Mouse (Mus musculus): ENCODE results near the gene Socs7. TPM values are rescaled to one million over a fixed set of nuclear protein-coding genes. Genes with fewer than 3 reads are reported as not detected.

The Socs7 gene
- polyA plus RNA-seq, 1 experiment from 2014 or later, result 7.3 TPM

DNA sequence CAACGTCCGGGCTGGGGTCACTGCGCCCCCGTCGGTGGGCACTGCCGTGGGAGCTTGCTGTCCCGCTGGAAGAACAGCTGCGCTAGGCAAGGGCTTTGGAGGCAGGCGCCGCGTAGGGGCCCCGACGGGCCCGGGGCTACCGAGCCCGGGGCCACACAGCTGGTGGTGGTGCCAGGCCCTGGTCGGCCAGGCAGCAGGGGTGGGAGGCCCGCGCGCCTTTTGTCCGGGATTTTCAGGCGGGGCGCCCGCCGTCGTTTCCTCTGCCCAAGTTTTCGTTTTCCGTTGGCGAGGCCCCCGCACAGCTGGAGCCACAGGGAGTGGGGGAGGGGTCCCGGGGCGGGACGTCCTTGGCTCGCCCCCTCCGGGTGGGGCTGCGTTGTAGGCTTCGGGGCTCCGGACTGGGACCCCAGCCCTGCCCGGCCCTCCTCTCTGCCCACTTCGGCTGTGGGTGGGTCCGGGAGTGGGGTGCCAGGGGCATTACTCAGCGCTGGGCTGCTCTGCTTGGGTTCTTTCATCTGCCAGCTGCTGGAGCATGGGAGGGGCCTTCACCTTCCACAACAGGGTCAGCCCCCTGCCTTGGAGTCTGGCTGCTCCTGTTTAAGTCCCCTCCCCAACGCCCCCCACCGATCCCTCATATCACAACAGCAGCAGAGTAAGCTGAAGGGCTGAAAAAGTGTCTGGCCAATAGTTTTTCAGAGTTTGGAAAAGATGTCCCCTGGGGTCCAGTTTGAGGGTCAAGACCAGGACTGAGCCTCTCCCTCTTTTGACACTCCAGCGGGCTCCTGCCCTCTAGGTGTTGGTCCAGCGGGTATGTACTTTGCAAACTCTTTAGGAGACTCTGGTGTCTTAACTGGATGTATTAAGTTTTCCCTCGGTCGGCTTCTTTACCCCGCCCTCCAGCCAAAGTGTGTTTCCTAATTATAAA, 53.6 kb downstream of the Socs7 start:
- 4% methylated on average over 49 of the region's 49 CpGs for WGBS
- peak overlapping the region; percentile 47 for H3K4me3 ChIP-seq (ENCODE audit: low read length)
- peak overlapping the region; percentile 65 for H3K9ac ChIP-seq (ENCODE audit: low read depth, low read length)
- H3K36me3 ChIP-seq (ENCODE audit: control insufficient read depth, insufficient read depth, low read length), result no peaks in the 10 kb centered on the region
- no peak for ATAC-seq
- peaks cover 6% of the 10 kb centered on the region for H3K4me1 ChIP-seq (ENCODE audit: control insufficient read depth, insufficient read depth, low read depth, low read length)
- 0 out of 2 replicates have a peak, but pooled peaks cover 3% of the 10 kb centered on the region for H3K27me3 ChIP-seq (replicated peaks; ENCODE audit: control insufficient read depth, insufficient read depth, low read length)
- H3K9me3 ChIP-seq (ENCODE audit: control insufficient read depth, low read length), result no peaks in the 10 kb centered on the region
- peak overlapping the region; percentile 65 for H3K4me2 ChIP-seq (ENCODE audit: low read length)
- peak overlapping the region; percentile 66; the same call in 1 of the 2 replicates for H3K27ac ChIP-seq (ENCODE audit: low read depth, low read length)

DNA sequence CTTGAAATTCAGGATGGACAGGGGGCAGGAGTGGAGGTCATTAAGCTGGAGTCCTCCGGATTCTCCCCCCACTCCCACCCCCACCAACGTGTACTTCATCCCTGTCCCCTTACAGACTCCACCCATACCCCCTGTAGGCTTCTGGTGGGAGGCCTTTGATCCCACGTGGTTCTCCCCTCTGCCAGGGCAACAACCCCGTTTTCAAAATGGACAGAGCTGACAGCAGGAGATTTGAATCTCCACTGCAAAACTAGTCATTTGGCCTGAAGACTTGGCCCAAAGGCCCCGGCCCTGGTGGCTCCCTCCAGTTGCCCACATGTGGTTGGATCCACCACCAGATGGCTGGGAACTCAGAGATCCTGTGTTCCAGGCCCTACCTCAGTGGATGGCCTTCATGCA, 54.3 kb downstream of the Socs7 start:
- no peaks in the 10 kb centered on the region for H3K9me3 ChIP-seq (ENCODE audit: control insufficient read depth, low read length)
- no peak overlapping the region for H3K4me3 ChIP-seq (ENCODE audit: low read length)
- peaks cover 6% of the 10 kb centered on the region for H3K4me1 ChIP-seq (ENCODE audit: control insufficient read depth, insufficient read depth, low read depth, low read length)
- H3K36me3 ChIP-seq (ENCODE audit: control insufficient read depth, insufficient read depth, low read length), result no peaks in the 10 kb centered on the region
- no peak overlapping the region for H3K27ac ChIP-seq (ENCODE audit: low read depth, low read length)
- H3K4me2 ChIP-seq (ENCODE audit: low read length), result 0 out of 2 replicates have a peak overlapping the region, but pooled peaks have one; percentile 1
- no peak overlapping the region for H3K9ac ChIP-seq (ENCODE audit: low read depth, low read length)
- H3K27me3 ChIP-seq (replicated peaks; ENCODE audit: control insufficient read depth, insufficient read depth, low read length), result 0 out of 2 replicates have a peak, but pooled peaks cover 3% of the 10 kb centered on the region
- no peak for ATAC-seq
- WGBS, result 9% methylated on average over 5 of the region's 5 CpGs

DNA sequence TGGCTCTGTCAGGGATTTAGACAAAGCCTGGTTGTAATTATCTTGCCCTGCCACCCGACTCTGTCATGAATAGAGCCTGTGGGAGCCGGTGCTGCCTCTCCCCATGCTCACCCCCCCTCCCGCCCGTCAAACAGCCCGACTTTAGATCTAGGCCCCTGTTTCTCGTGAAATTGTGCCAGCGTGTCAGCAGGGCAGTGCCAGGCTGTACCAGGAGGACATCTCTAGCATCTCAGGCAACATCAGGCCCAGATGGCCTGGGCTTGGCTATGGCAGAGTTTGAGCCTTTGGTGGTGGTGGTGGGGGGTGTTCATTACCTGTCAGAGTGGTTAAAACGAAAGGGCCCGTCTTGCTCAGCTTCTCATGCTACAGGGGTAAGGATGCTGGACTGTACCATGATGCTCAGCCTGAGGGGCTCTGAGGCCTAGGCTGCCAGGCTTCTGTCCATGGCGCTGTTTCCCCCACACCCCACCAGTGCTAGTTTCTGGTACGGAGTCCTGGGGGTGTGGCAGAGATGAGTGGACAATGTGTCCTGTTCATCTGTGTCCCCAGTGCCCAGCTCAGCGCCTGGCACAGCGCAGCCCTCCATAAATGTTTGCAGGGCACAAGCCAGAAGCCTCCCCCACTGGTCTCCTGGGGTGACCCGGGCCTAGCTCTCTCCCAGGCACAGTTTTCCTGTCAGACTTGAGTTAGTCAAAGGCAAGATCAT, 56.6 kb downstream of the Socs7 start:
- Histone ChIP-seq H3K9me3 (ENCODE audit: control insufficient read depth, low read length) (no peaks in the 10 kb centered on the region), H3K4me1 (ENCODE audit: control insufficient read depth, insufficient read depth, low read depth, low read length) (peaks cover 6% of the 10 kb centered on the region), H3K36me3 (ENCODE audit: control insufficient read depth, insufficient read depth, low read length) (no peaks in the 10 kb centered on the region), H3K27me3 (replicated peaks; ENCODE audit: control insufficient read depth, insufficient read depth, low read length) (0 out of 2 replicates have a peak, but pooled peaks cover 3% of the 10 kb centered on the region), H3K27ac (ENCODE audit: low read depth, low read length) (no peak overlapping the region), H3K4me3 (ENCODE audit: low read length) (no peak overlapping the region), H3K9ac (ENCODE audit: low read depth, low read length) (peak overlapping the region; percentile 26; the same call in 1 of the 2 replicates), H3K4me2 (ENCODE audit: low read length) (no peak overlapping the region)
- 54% methylated on average over 14 of the region's 14 CpGs for WGBS
- no peak for ATAC-seq

DNA sequence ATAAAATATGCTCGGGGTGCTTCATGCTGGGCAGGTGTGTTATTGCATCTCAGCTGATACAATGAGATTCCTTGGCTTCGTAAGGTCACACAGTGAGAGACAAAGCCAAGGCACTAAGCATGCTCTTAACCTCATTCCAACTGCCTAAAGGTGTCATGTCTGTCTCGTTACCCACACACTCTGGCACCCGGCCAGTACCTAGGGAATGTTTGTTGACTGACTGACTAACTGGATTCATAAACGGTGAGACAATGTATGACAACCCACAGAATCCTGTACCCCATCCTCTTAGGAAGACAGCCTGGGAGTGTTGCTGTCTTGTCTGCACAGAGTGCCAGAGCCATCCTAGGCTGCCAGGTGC, 57.2 kb downstream of the Socs7 start:
- 65% methylated on average over 5 of the region's 5 CpGs for WGBS
- Histone ChIP-seq H3K4me3 (ENCODE audit: low read length) (no peak overlapping the region), H3K4me1 (ENCODE audit: control insufficient read depth, insufficient read depth, low read depth, low read length) (peaks cover 6% of the 10 kb centered on the region), H3K27me3 (replicated peaks; ENCODE audit: control insufficient read depth, insufficient read depth, low read length) (0 out of 2 replicates have a peak, but pooled peaks cover 2% of the 10 kb centered on the region), H3K27ac (ENCODE audit: low read depth, low read length) (no peak overlapping the region), H3K9ac (ENCODE audit: low read depth, low read length) (no peak overlapping the region), H3K9me3 (ENCODE audit: control insufficient read depth, low read length) (no peaks in the 10 kb centered on the region), H3K36me3 (ENCODE audit: control insufficient read depth, insufficient read depth, low read length) (no peaks in the 10 kb centered on the region), H3K4me2 (ENCODE audit: low read length) (no peak overlapping the region)
- no peak for ATAC-seq

DNA sequence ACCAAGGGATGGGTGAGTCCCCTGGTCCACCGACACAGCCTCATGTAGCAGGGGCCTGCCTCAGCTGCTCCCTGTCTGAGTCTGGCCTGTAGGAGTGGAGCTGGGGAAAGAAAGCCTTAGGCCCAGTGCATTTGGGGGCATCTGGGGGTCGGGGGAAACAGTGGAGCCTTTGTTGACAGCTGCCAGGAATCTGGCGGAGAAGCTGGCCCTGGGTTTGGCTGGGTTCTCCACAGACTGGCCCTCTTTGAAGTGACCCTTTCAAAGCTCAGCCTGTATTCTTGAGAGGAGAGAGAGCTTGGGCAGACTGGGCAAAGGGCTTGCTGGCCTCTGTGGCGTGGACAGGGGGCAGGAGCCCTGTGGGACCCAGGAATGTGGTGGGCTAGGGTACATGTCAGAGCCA, 60.2 kb downstream of the Socs7 start:
- no peak overlapping the region for H3K27ac ChIP-seq (ENCODE audit: low read depth, low read length)
- H3K36me3 ChIP-seq (ENCODE audit: control insufficient read depth, insufficient read depth, low read length), result no peaks in the 10 kb centered on the region
- no peaks in the 10 kb centered on the region for H3K9me3 ChIP-seq (ENCODE audit: control insufficient read depth, low read length)
- 35% methylated on average over 4 of the region's 4 CpGs for WGBS
- H3K4me2 ChIP-seq (ENCODE audit: low read length), result no peak overlapping the region
- no peak overlapping the region for H3K4me3 ChIP-seq (ENCODE audit: low read length)
- ATAC-seq, result peak; percentile 46; the same call in 1 of the 2 replicates
- H3K9ac ChIP-seq (ENCODE audit: low read depth, low read length), result no peak overlapping the region
- no peaks in the 10 kb centered on the region for H3K27me3 ChIP-seq (replicated peaks; ENCODE audit: control insufficient read depth, insufficient read depth, low read length)
- peaks cover under 1% of the 10 kb centered on the region; the same call in 1 of the 2 replicates for H3K4me1 ChIP-seq (ENCODE audit: control insufficient read depth, insufficient read depth, low read depth, low read length)

DNA sequence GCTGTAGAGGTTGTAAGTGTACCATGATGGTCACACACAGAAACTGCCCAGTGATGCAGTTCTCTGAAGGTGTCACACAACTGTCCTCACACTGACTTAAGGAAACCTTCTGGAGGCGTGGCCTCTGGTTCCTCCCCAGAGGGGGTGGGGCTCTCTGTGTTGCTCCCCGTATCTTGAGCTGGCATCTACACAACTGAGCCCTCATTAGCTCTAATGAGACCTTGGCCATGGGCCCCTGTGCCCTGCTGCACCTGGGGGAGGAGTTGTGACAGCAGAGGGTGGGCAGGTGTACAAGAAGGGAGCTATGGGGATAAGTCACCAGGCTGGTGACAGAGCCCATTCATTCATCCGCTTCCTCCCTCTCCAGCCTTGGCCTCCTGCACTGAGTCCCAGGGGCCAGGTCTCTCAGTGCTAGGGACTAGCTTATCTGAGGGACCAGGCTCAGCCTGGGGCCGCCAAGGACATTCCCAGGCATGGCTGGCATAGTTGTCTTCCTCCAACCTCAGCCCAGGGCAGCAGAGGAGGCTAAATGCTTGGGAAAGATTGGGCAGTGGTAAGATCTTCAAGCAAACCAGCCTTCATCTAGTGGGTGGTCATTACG, 61.8 kb downstream of the Socs7 start:
- no peaks in the 10 kb centered on the region for H3K36me3 ChIP-seq (ENCODE audit: control insufficient read depth, insufficient read depth, low read length)
- H3K9ac ChIP-seq (ENCODE audit: low read depth, low read length), result no peak overlapping the region
- H3K27ac ChIP-seq (ENCODE audit: low read depth, low read length), result no peak overlapping the region
- H3K4me1 ChIP-seq (ENCODE audit: control insufficient read depth, insufficient read depth, low read depth, low read length), result peaks cover 11% of the 10 kb centered on the region
- WGBS, result 67% methylated on average over 5 of the region's 5 CpGs
- H3K4me3 ChIP-seq (ENCODE audit: low read length), result no peak overlapping the region
- no peaks in the 10 kb centered on the region for H3K27me3 ChIP-seq (replicated peaks; ENCODE audit: control insufficient read depth, insufficient read depth, low read length)
- no peak for ATAC-seq
- H3K9me3 ChIP-seq (ENCODE audit: control insufficient read depth, low read length), result no peaks in the 10 kb centered on the region
- H3K4me2 ChIP-seq (ENCODE audit: low read length), result no peak overlapping the region

DNA sequence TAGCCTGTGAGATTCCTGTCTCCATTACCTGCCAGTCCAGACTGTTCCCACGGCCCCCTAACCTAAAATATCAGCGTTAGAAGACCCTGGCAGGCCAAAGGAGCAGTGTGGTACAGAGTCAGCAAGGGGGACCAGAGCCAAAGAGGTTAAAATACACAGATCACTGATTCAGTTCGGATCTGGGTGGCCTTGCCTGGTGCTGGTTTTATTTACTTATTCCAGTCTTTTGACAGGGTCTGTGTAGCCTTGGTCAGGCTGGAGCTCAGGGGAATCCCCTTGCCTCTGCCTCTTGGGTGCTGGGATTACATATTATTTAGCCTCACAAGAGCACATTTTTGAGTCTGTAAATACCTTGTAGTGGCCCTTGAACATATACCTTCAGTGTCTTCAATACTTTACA, 62.5 kb downstream of the Socs7 start:
- no peak overlapping the region for H3K9ac ChIP-seq (ENCODE audit: low read depth, low read length)
- no peaks in the 10 kb centered on the region for H3K9me3 ChIP-seq (ENCODE audit: control insufficient read depth, low read length)
- H3K4me3 ChIP-seq (ENCODE audit: low read length), result no peak overlapping the region
- no peak for ATAC-seq
- H3K36me3 ChIP-seq (ENCODE audit: control insufficient read depth, insufficient read depth, low read length), result no peaks in the 10 kb centered on the region
- H3K27ac ChIP-seq (ENCODE audit: low read depth, low read length), result no peak overlapping the region
- WGBS, result 71% methylated on average over 3 of the region's 3 CpGs
- H3K27me3 ChIP-seq (replicated peaks; ENCODE audit: control insufficient read depth, insufficient read depth, low read length), result no peaks in the 10 kb centered on the region
- H3K4me1 ChIP-seq (ENCODE audit: control insufficient read depth, insufficient read depth, low read depth, low read length), result peaks cover 11% of the 10 kb centered on the region
- H3K4me2 ChIP-seq (ENCODE audit: low read length), result no peak overlapping the region

DNA sequence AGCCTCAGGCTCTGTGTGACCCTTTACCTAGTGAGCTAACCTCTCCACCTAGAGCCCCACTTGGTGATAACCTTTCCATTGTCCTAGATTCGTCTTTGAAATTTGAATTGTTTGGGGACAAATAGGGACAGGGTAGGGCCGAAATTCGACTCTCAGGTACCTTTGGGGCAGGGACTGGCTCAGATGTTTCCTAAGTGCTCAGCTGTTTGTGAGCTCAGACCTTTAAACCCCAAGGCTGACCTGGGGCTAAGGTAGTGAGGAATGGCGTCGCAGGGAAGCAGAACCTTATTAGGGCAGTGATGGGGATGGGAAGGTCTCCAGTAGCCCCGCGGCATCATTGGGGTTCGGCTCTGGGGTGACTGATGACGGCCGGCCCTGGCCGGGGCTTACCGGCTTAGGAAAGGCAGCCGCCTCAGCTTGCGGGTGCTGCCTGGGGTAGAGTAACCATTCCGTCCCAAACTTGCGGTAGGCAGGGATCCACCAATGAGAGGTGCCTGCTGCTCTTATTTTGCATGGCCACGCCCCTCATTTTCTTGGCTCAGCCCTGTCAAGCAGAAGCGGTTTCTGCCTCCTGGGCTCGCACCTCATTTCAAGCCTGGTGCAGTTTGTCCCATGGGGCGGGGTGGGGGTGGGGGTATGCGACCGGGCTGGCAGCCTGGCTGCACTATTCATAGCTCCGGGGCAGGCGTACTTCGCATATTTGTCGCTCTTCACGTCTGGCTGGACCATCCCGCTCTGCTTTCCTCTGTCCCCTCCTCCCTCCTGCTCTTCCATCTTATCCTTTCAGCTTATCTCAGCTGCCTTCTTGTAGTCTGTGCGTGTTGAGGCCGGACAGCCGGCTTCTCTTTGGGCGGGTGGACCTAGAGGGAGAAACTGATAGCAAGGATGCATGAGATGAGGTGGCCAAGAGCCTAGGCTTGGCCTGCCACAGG, 65.7 kb downstream of the Socs7 start:
- 2% methylated on average over 32 of the region's 32 CpGs for WGBS
- Histone ChIP-seq H3K4me3 (ENCODE audit: low read length) (peak overlapping the region; percentile 40), H3K27me3 (replicated peaks; ENCODE audit: control insufficient read depth, insufficient read depth, low read length) (no peaks in the 10 kb centered on the region), H3K9ac (ENCODE audit: low read depth, low read length) (peak overlapping the region; percentile 47), H3K36me3 (ENCODE audit: control insufficient read depth, insufficient read depth, low read length) (no peaks in the 10 kb centered on the region), H3K9me3 (ENCODE audit: control insufficient read depth, low read length) (no peaks in the 10 kb centered on the region), H3K27ac (ENCODE audit: low read depth, low read length) (peak overlapping the region; percentile 13), H3K4me1 (ENCODE audit: control insufficient read depth, insufficient read depth, low read depth, low read length) (peaks cover 11% of the 10 kb centered on the region), H3K4me2 (ENCODE audit: low read length) (peak overlapping the region; percentile 69)
- ATAC-seq, result peak; percentile 83

Measured in hindbrain, embryonic 16.5 days (tissue).